Mouse (Mus musculus) E14TG2a.4 (cell line): ENCODE results near the gene Fbxo17.

Source experiments
- CTCF ChIP-seq: conservative IDR thresholded peaks from 2 replicates; pipeline ENCODE4 v1.5.1; 2014; ENCODE audit warnings: low read length
- NANOG ChIP-seq: IDR thresholded peaks from 2 replicates; pipeline ENCODE4 v1.6.1; 2014; ENCODE audit warnings: borderline replicate concordance, low read length, mixed read lengths
- POU5F1 ChIP-seq: IDR thresholded peaks from 2 replicates; pipeline ENCODE4 v1.6.1; 2014; ENCODE audit warnings: low read length, borderline replicate concordance

DNA sequence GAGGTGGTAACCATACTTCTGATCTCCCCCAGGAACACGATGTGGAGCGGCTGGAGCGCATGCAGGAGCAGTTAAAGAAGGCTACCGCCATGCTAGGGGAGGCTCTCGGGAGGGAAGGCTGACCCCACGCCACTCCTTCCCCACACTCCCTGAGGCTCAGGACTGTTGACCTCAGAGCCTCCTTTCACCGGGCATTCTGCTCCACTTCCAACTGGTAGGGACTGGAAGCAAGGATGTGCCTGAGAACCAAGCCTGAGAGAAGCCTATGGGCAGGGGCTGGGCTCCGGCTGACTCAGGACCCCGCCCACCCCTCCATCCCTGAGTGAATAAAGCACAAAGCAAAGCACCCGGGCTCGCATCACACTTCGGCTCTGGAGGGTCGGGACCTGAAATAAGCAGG is 42.0 kb downstream of the Fbxo17 start:
- no peak for TF ChIP-seq CTCF
- no peak for TF ChIP-seq NANOG
- TF ChIP-seq POU5F1 = no peak
